Comparison of ENCODE assay signal across 8 mouse cellular contexts in genomic region chr2:178142291-178143023, GRCm38 (mm10). TPM values are rescaled to one million over a fixed set of nuclear protein-coding genes. Genes with fewer than 3 reads are reported as not detected.
DNase-seq lines count a peak whose midpoint lies in the region; ATAC-seq and TF ChIP-seq lines count a peak whose summit lies in the region.

No protein-coding gene starts in this region.

- ATAC-seq in frontal cortex, adult (ENCODE audit: low TSS enrichment) = peak; percentile 7; the same call in 1 of the 2 replicates
- no peak for ATAC-seq in lung, embryonic 14.5 days (ENCODE audit: insufficient read depth)
- no peak for ATAC-seq in intestine, embryonic 16.5 days
- peak; percentile 35; the same call in 1 of the 2 replicates for ATAC-seq in stomach, embryonic 14.5 days (ENCODE audit: insufficient number of reproducible peaks, insufficient read depth, low FRiP score, low read depth)
- ATAC-seq in granulocyte monocyte progenitor cell, adult 5-6 weeks (replicated peaks; ENCODE audit: poor library complexity, severe bottlenecking) = no peak

- H3K27me3 ChIP-seq in lung, embryonic 14.5 days (ENCODE audit: insufficient read depth, low read length) = peaks cover 22% of the 10 kb centered on the region
- peaks cover 21% of the 10 kb centered on the region for H3K27me3 ChIP-seq in intestine, embryonic 16.5 days (replicated peaks; ENCODE audit: control insufficient read depth, insufficient read depth, low read length)
- peaks cover 10% of the 10 kb centered on the region; the same call in 1 of the 2 replicates for H3K27me3 ChIP-seq in stomach, embryonic 14.5 days (ENCODE audit: control insufficient read depth, insufficient read depth, low read length)

- H3K9ac ChIP-seq in lung, embryonic 14.5 days = no peak overlapping the region
- H3K9ac ChIP-seq in intestine, embryonic 16.5 days (ENCODE audit: low read depth, low read length) = peak overlapping the region; percentile 33; the same call in 1 of the 2 replicates
- peak overlapping the region; percentile 10; the same call in 1 of the 2 replicates for H3K9ac ChIP-seq in stomach, embryonic 14.5 days (replicated peaks; ENCODE audit: low read depth, low read length)

- no peaks in the 10 kb centered on the region for H3K4me1 ChIP-seq in lung, embryonic 14.5 days (ENCODE audit: insufficient read depth)
- H3K4me1 ChIP-seq in intestine, embryonic 16.5 days (ENCODE audit: control insufficient read depth, insufficient read depth, low read length) = no peaks in the 10 kb centered on the region; the same call in 1 of the 2 replicates
- H3K4me1 ChIP-seq in stomach, embryonic 14.5 days (ENCODE audit: control insufficient read depth, insufficient read depth, low read length) = no peaks in the 10 kb centered on the region

- H3K27ac ChIP-seq in lung, embryonic 14.5 days (ENCODE audit: low read depth) = no peak overlapping the region
- no peak overlapping the region for H3K27ac ChIP-seq in intestine, embryonic 16.5 days (ENCODE audit: low read length)
- H3K27ac ChIP-seq in stomach, embryonic 14.5 days (ENCODE audit: low read length) = no peak overlapping the region

- peak overlapping the region; percentile 14; the same call in 1 of the 2 replicates for H3K4me3 ChIP-seq in lung, embryonic 14.5 days (ENCODE audit: low read depth, low read length)
- peak overlapping the region; percentile 32 for H3K4me3 ChIP-seq in intestine, embryonic 16.5 days (ENCODE audit: low read length)
- H3K4me3 ChIP-seq in stomach, embryonic 14.5 days (ENCODE audit: low read depth, low read length) = peak overlapping the region; percentile 12; the same call in 1 of the 2 replicates

- H3K4me2 ChIP-seq in lung, embryonic 14.5 days = peak overlapping the region; percentile 31; the same call in 1 of the 2 replicates
- H3K4me2 ChIP-seq in intestine, embryonic 16.5 days (ENCODE audit: low read depth, low read length) = peak overlapping the region; percentile 43
- H3K4me2 ChIP-seq in stomach, embryonic 14.5 days (replicated peaks; ENCODE audit: low read depth, low read length) = peak overlapping the region; percentile 33; the same call in 1 of the 2 replicates

- H3K36me3 ChIP-seq in lung, embryonic 14.5 days (ENCODE audit: insufficient read depth) = no peaks in the 10 kb centered on the region
- H3K36me3 ChIP-seq in intestine, embryonic 16.5 days (ENCODE audit: control insufficient read depth, insufficient read depth, low read length) = no peaks in the 10 kb centered on the region
- H3K36me3 ChIP-seq in stomach, embryonic 14.5 days (ENCODE audit: control insufficient read depth, insufficient read depth, low read length) = no peaks in the 10 kb centered on the region

- 8% methylated on average over 42 of the region's 42 CpGs for WGBS in lung, embryonic 14.5 days
- 12% methylated on average over 42 of the region's 42 CpGs for WGBS in intestine, embryonic 16.5 days
- WGBS in stomach, embryonic 14.5 days = 7% methylated on average over 42 of the region's 42 CpGs

- TF ChIP-seq CTCF in lung, embryonic 14.5 days (IDR thresholded peaks at IDR 0.05; ENCODE audit: low read depth) = no peak

- DNase-seq in frontal cortex, postnatal 14 days (ENCODE audit: low spot score in 2 of 2) = no peak
- no peak for DNase-seq in lung, embryonic 14.5 days
- DNase-seq in lung, postnatal 10 days = no peak
- no peak for DNase-seq in thymus, postnatal 25 days

- no peaks in the 10 kb centered on the region for H3K9me3 ChIP-seq in lung, embryonic 14.5 days (ENCODE audit: low read depth, low read length)
- no peaks in the 10 kb centered on the region for H3K9me3 ChIP-seq in intestine, embryonic 16.5 days (ENCODE audit: control insufficient read depth, low read length)
- H3K9me3 ChIP-seq in stomach, embryonic 14.5 days (ENCODE audit: control insufficient read depth, low read depth, low read length) = no peaks in the 10 kb centered on the region

RNA-seq across cellular contexts. Expression of gene Phactr3, which starts 23.7 kb away (rescaled TPM):
- polyA plus RNA-seq in lung, embryonic 14.5 days (2014; fragmentation: Nextera tagmentation; extraction: Ambion mirVana) = 0.33 and 0.39 TPM in 2 replicates
- 1.3 and 2.2 TPM in 2 replicates for polyA plus RNA-seq in intestine, embryonic 16.5 days (2015; fragmentation: Nextera tagmentation; extraction: Ambion mirVana)
- 3.5 and 4.6 TPM in 2 replicates for polyA plus RNA-seq in stomach, embryonic 14.5 days (2014; fragmentation: Nextera tagmentation; extraction: Ambion mirVana)
- total RNA-seq in granulocyte monocyte progenitor cell, adult 5-6 weeks (2014; fragmentation: Nextera tagmentation) = not detected in 2 replicates
- total RNA-seq in granulocyte monocyte progenitor cell, adult 5-6 weeks (2017) = not detected in 2 replicates

Comparison
In these comparisons a context has a peak if more than half of its experiments do, and no peak if none do; other contexts are left out.
1. ATAC-seq: peak in frontal cortex, adult (single experiment) and stomach, embryonic 14.5 days (single experiment); none in lung, embryonic 14.5 days (single experiment), intestine, embryonic 16.5 days (single experiment) and granulocyte monocyte progenitor cell, adult 5-6 weeks (single experiment).
2. Peak in every context shown above with its lines, with median percentiles within 50 percentile points of each other: H3K4me2 ChIP-seq and H3K4me3 ChIP-seq.